Mouse (Mus musculus) hindbrain, postnatal 0 days (tissue): Measurements from ENCODE around the gene D10Wsu102e. TPM values are rescaled to one million over a fixed set of nuclear protein-coding genes. Genes with fewer than 3 reads are reported as not detected.
A peak's percentile ranks its signal among the peaks of the same experiment; 100 is the strongest.
"Not testable (repeated sequence)": the region's sequence is repeated elsewhere in the genome, so short reads cannot be mapped to it uniquely, and the experiment has no call there.

Source experiments
- ATAC-seq: fragments of 200-750 bp; cut with Nextera tagmentation; 2 replicates; pipeline ENCODE4 v1.8.0; 2017; ENCODE audit warnings: mild to moderate bottlenecking, moderate TSS enrichment, moderate library complexity
- DNase-seq: peaks from one replicate; pipeline ENCODE4 v3.0.0-alpha.2; 2015; ENCODE audit warnings: low spot score
- H3K27ac ChIP-seq: fragments of 300-500 bp; sonication (generic); 2 replicates; pipeline ENCODE4 v1.5.1; 2014; ENCODE audit warnings: mild to moderate bottlenecking
- H3K27me3 ChIP-seq: fragments of 300-500 bp; sonication (generic); 2 replicates; pipeline ENCODE4 v1.6.1; 2014; ENCODE audit warnings: low read length, mixed read lengths; ENCODE audit not compliant: insufficient read depth
- H3K36me3 ChIP-seq: fragments of 300-500 bp; sonication (generic); 2 replicates; pipeline ENCODE4 v1.6.1; 2014; ENCODE audit warnings: low read length, mixed read lengths; ENCODE audit not compliant: insufficient read depth
- H3K4me1 ChIP-seq: fragments of 300-500 bp; sonication (generic); 2 replicates; pipeline ENCODE4 v1.6.1; 2014; ENCODE audit warnings: antibody characterized with exemption, low read length, mixed read lengths; ENCODE audit not compliant: insufficient read depth
- H3K4me2 ChIP-seq: fragments of 300-500 bp; sonication (generic); 2 replicates; pipeline ENCODE4 v1.6.1; 2014; ENCODE audit warnings: low read depth, mild to moderate bottlenecking, low read length, moderate library complexity, mixed read lengths
- H3K4me3 ChIP-seq: fragments of 300-500 bp; sonication (generic); 2 replicates; pipeline ENCODE4 v1.5.1; 2014; ENCODE audit warnings: low read length
- H3K9ac ChIP-seq: fragments of 300-500 bp; sonication (generic); replicated peaks from 2 replicates; pipeline ENCODE4 v1.6.1; 2014; ENCODE audit warnings: mild to moderate bottlenecking, low read length, moderate library complexity, mixed read lengths
- H3K9me3 ChIP-seq: fragments of 300-500 bp; sonication (generic); 2 replicates; pipeline ENCODE4 v1.6.1; 2016; ENCODE audit warnings: low read length, mixed read lengths
- CTCF ChIP-seq: IDR thresholded peaks from 2 replicates; pipeline ENCODE4 v1.5.1; 2016; ENCODE audit warnings: antibody characterized with exemption, control low read depth, low read depth
- WGBS: fragments of 180-500 bp; shearing (Covaris S2); extraction: QIAGEN DNeasy Blood & Tissue Kit; methylation state at CpG from one replicate; pipeline ENCODE4 v1.1.7; 2014; 5-methylcytosine and 5-hydroxymethylcytosine counted together
- polyA plus RNA-seq: library from polyadenylated mRNA; unstranded; fragments of >200 nt; fragmentation: Nextera tagmentation; extraction: Ambion mirVana; gene quantifications from 2 replicates; pipeline ENCODE4 v1.2.1, GENCODE M21; 2015
- total RNA-seq: library from RNA; depleted of rRNA; stranded (reverse); fragments of >200 nt; gene quantifications from 2 replicates; pipeline ENCODE4 v1.2.3, GENCODE M21; 2014

Gene D10Wsu102e
- total and polyA plus RNA-seq, 2 experiments from 2014 or later, result 0.60 to 2.1 TPM

GRCm38 (mm10) chr10:83374045-83374656 lies 14.1 kb downstream of the D10Wsu102e start:
- no peak for ATAC-seq
- Histone ChIP-seq H3K27me3 (no peaks in the 10 kb centered on the region), H3K4me3 (no peak overlapping the region), H3K4me1 (no peaks in the 10 kb centered on the region), H3K4me2 (no peak overlapping the region), H3K9me3 (no peaks in the 10 kb centered on the region), H3K9ac (no peak overlapping the region), H3K36me3 (peaks cover 20% of the 10 kb centered on the region), H3K27ac (no peak overlapping the region)
- no peak for TF ChIP-seq CTCF
- DNase-seq, result no peak
- 94% methylated on average over 3 of the region's 3 CpGs for WGBS

GRCm38 (mm10) chr10:83375458-83375857 lies 15.4 kb downstream of the D10Wsu102e start:
- not testable (repeated sequence) for H3K9ac ChIP-seq, H3K4me2 ChIP-seq, H3K9me3 ChIP-seq, DNase-seq, H3K4me1 ChIP-seq, ATAC-seq, H3K4me3 ChIP-seq, H3K27ac ChIP-seq, H3K27me3 ChIP-seq
- WGBS, result 97% methylated on average over 5 of the region's 5 CpGs
- H3K36me3 ChIP-seq, result peaks cover 20% of the 10 kb centered on the region

GRCm38 (mm10) chr10:83376911-83377682 lies 17.1 kb downstream of the D10Wsu102e start:
- WGBS, result 85% methylated on average over 8 of the region's 8 CpGs
- no peak for TF ChIP-seq CTCF
- Histone ChIP-seq H3K4me2 (no peak overlapping the region), H3K27me3 (no peaks in the 10 kb centered on the region), H3K4me3 (no peak overlapping the region), H3K36me3 (peaks cover 8% of the 10 kb centered on the region), H3K27ac (no peak overlapping the region), H3K9ac (no peak overlapping the region), H3K9me3 (no peaks in the 10 kb centered on the region), H3K4me1 (no peaks in the 10 kb centered on the region)
- no peak for DNase-seq
- no peak for ATAC-seq

GRCm38 (mm10) chr10:83378083-83378833 lies 18.2 kb downstream of the D10Wsu102e start:
- no peak overlapping the region for H3K27ac ChIP-seq
- H3K4me2 ChIP-seq, result no peak overlapping the region
- WGBS, result 72% methylated on average over 9 of the region's 9 CpGs
- H3K9me3 ChIP-seq, result no peaks in the 10 kb centered on the region
- no peak for TF ChIP-seq CTCF
- H3K27me3 ChIP-seq, result no peaks in the 10 kb centered on the region
- no peak overlapping the region for H3K4me3 ChIP-seq
- peak; percentile 62 for DNase-seq
- H3K9ac ChIP-seq, result no peak overlapping the region
- 0 out of 2 replicates have a peak, but pooled peaks have one; percentile 24 for ATAC-seq
- peaks cover 6% of the 10 kb centered on the region; the same call in 1 of the 2 replicates for H3K36me3 ChIP-seq
- H3K4me1 ChIP-seq, result no peaks in the 10 kb centered on the region

GRCm38 (mm10) chr10:83380501-83380900 lies 20.5 kb downstream of the D10Wsu102e start:
- H3K27me3 ChIP-seq, result no peaks in the 10 kb centered on the region
- no peak for ATAC-seq
- no peak for TF ChIP-seq CTCF
- whole genome bisulfite sequencing, result 98% methylated on average over 2 of the region's 2 CpGs
- no peaks in the 10 kb centered on the region for H3K4me1 ChIP-seq
- H3K4me3 ChIP-seq, result no peak overlapping the region
- H3K36me3 ChIP-seq, result no peaks in the 10 kb centered on the region
- DNase-seq, result no peak
- no peak overlapping the region for H3K27ac ChIP-seq
- no peak overlapping the region for H3K9ac ChIP-seq
- H3K9me3 ChIP-seq, result no peaks in the 10 kb centered on the region
- H3K4me2 ChIP-seq, result no peak overlapping the region

- Histone ChIP-seq H3K36me3 (no peaks in the 10 kb centered on the region), H3K4me3 (no peak overlapping the region), H3K27ac (no peak overlapping the region), H3K9ac (no peak overlapping the region), H3K27me3 (no peaks in the 10 kb centered on the region), H3K4me2 (no peak overlapping the region), H3K4me1 (no peaks in the 10 kb centered on the region), H3K9me3 (no peaks in the 10 kb centered on the region)
- 85% methylated on average over 4 of the region's 4 CpGs for WGBS
- DNase-seq, result no peak
- ATAC-seq, result no peak
- no peak for TF ChIP-seq CTCF
Observed at GRCm38 (mm10) chr10:83382528-83382927, 22.5 kb downstream of the D10Wsu102e start.
